Mouse (Mus musculus) heart, adult 2 months (tissue): ENCODE results near the gene Sh3bgrl. TPM values are rescaled to one million over a fixed set of nuclear protein-coding genes. Genes with fewer than 3 reads are reported as not detected.

ENCODE experiments used
- DNase-seq, 2 experiments: peaks; one replicate each; pipeline ENCODE4 v3.0.0; 2021
- H3K27ac ChIP-seq: fragments of 200-600 bp; 2 replicates; pipeline ENCODE4 v1.8.1; 2022
- H3K27me3 ChIP-seq: fragments of 200-500 bp; 2 replicates; pipeline ENCODE4 v1.6.1; 2012; ENCODE audit warnings: mild to moderate bottlenecking, low read length, inconsistent platforms, mixed read lengths; ENCODE audit not compliant: control insufficient read depth, insufficient read depth
- H3K36me3 ChIP-seq: fragments of 200-500 bp; 2 replicates; pipeline ENCODE4 v1.6.1; 2012; ENCODE audit warnings: low read length, inconsistent platforms; ENCODE audit not compliant: control insufficient read depth, insufficient read depth
- H3K4me1 ChIP-seq: fragments of 200-500 bp; 2 replicates; pipeline ENCODE4 v1.6.1; 2011; ENCODE audit warnings: low read length; ENCODE audit not compliant: control insufficient read depth, insufficient read depth
- H3K4me3 ChIP-seq: fragments of 200-600 bp; 2 replicates; pipeline ENCODE4 v1.8.1; 2022
- H3K79me2 ChIP-seq: fragments of 200-500 bp; replicated peaks from 2 replicates; pipeline ENCODE4 v1.6.1; 2012; ENCODE audit warnings: mild to moderate bottlenecking, inconsistent platforms, low read length, moderate library complexity, mixed read lengths; ENCODE audit not compliant: control insufficient read depth, insufficient read depth
- H3K9ac ChIP-seq: fragments of 200-500 bp; 2 replicates; pipeline ENCODE4 v1.6.1; 2012; ENCODE audit warnings: low read depth, mild to moderate bottlenecking, control low read depth, inconsistent platforms, low read length, mixed read lengths
- CTCF ChIP-seq: fragments of 200-600 bp; IDR thresholded peaks from 2 replicates; pipeline ENCODE4 v1.8.1; 2022; ENCODE audit warnings: antibody characterized with exemption, mild to moderate bottlenecking, moderate library complexity
- EP300 ChIP-seq: fragments of 200-500 bp; IDR thresholded peaks from 2 replicates; pipeline ENCODE4 v1.6.1; 2011; ENCODE audit warnings: low read depth, low read length, control low read depth; ENCODE audit not compliant: insufficient read depth
- POLR2A ChIP-seq: fragments of 200-500 bp; IDR thresholded peaks from 2 replicates; pipeline ENCODE4 v1.6.1; 2011; ENCODE audit warnings: mild to moderate bottlenecking, low read depth, low read length, control low read depth; ENCODE audit not compliant: insufficient read depth
- WGBS: fragments of 180-500 bp; shearing (Covaris S2); methylation state at CpG from one replicate; pipeline ENCODE4 v1.1.7; 2018; 5-methylcytosine and 5-hydroxymethylcytosine counted together
- intact Hi-C: fragments of 180-260 bp; cut with DNase I; formaldehyde crosslinking; loops from one replicate; pipeline ENCODE4 v1.15.1; 2025
- polyA plus RNA-seq: library from polyadenylated mRNA; depleted of rRNA; stranded (reverse); fragments of >200 nt; gene quantifications from 2 replicates; pipeline ENCODE4 v1.2.3, GENCODE M21; 2012; rRNA removed
- total RNA-seq, 2 experiments: library from RNA; stranded (reverse); gene quantifications; 2 replicates each; pipeline ENCODE4 v1.2.3; 2021

The Sh3bgrl gene
- total and polyA plus RNA-seq, 3 experiments: 10.0 to 36.1 (median 33.0) TPM

- intact Hi-C loops: loop anchor here (5.0 kb wide), 1 partner anchor 223 kb away; the partner anchor contains the start of gene Hmgn5
- 86% methylated on average over 3 of the region's 3 CpGs for WGBS
- Histone ChIP-seq H3K4me3 (no peak overlapping the region), H3K36me3 (no peaks in the 10 kb centered on the region), H3K4me1 (no peaks in the 10 kb centered on the region), H3K9ac (no peak overlapping the region), H3K27me3 (no peaks in the 10 kb centered on the region), H3K79me2 (no peaks in the 10 kb centered on the region), H3K27ac (no peak overlapping the region)
- TF ChIP-seq POLR2A: no peak
- no peak for TF ChIP-seq CTCF
- TF ChIP-seq EP300: no peak
- DNase-seq: no peak
Measured at GRCm38 (mm10) chrX:109235383-109236036, 140.3 kb downstream of the Sh3bgrl start.

GRCm38 (mm10) chrX:109238163-109238562, 143.0 kb downstream of the Sh3bgrl start:
- intact Hi-C loops: loop anchor here (2.0 to 5.0 kb wide), 2 partner anchors 151 to 226 kb away; partner anchors contain the start of gene Hmgn5
- Histone ChIP-seq H3K79me2 (no peaks in the 10 kb centered on the region), H3K36me3 (no peaks in the 10 kb centered on the region), H3K4me1 (no peaks in the 10 kb centered on the region), H3K4me3 (no peak overlapping the region), H3K27ac (no peak overlapping the region), H3K9ac (no peak overlapping the region), H3K27me3 (no peaks in the 10 kb centered on the region)
- TF ChIP-seq POLR2A (no peak), CTCF (peak; percentile 78), EP300 (no peak)
- no peak for DNase-seq

Other genes with a start within 250 kb of the Sh3bgrl start
- gene Hmgn5, start 82.0 kb upstream of the Sh3bgrl start, total RNA-seq: 10 to 100 TPM in 1 of 2 experiments, 1 to 10 TPM in 1; 8.9 to 11.1 TPM
- 0.98 and 1.5 TPM in 2 replicates for gene Hmgn5, start 82.0 kb upstream of the Sh3bgrl start, polyA plus RNA-seq
- gene Gm6377, start 101.4 kb downstream of the Sh3bgrl start, total RNA-seq: under 1 TPM; 0.07 to 0.13 TPM
- 0.10 and 0.15 TPM in 2 replicates for gene Gm6377, start 101.4 kb downstream of the Sh3bgrl start, polyA plus RNA-seq